Comparison of ENCODE assay signal across 9 mouse cellular contexts in genomic region chr8:95634063-95634340, GRCm38 (mm10). TPM values are rescaled to one million over a fixed set of nuclear protein-coding genes. Genes with fewer than 3 reads are reported as not detected.
DNase-seq lines count a peak whose midpoint lies in the region; ATAC-seq and TF ChIP-seq lines count a peak whose summit lies in the region.
"Had no signal": no experiment of that assay in that cellular context is flagged by ENCODE, and none has a peak within 500 bp of the region (broad histone marks: within the 10 kb centered on the region; RNA-seq: fewer than 3 reads in every experiment).

No protein-coding gene starts in this region.

- WGBS in heart, adult 2 months = 5% methylated on average over 6 of the region's 6 CpGs
- 6% methylated on average over 6 of the region's 6 CpGs for WGBS in embryonic facial prominence, embryonic 14.5 days
- 5% methylated on average over 6 of the region's 6 CpGs for WGBS in limb, embryonic 15.5 days

- peak overlapping the region; percentile 72 for H3K4me2 ChIP-seq in embryonic facial prominence, embryonic 14.5 days (ENCODE audit: low read depth, low read length)
- peak overlapping the region; percentile 80 for H3K4me2 ChIP-seq in limb, embryonic 15.5 days

- H3K27me3 ChIP-seq in heart, adult 2 months (ENCODE audit: control insufficient read depth, insufficient read depth, low read length) = no peaks in the 10 kb centered on the region
- no peaks in the 10 kb centered on the region for H3K27me3 ChIP-seq in embryonic facial prominence, embryonic 14.5 days (replicated peaks; ENCODE audit: control insufficient read depth, insufficient read depth, low read length)
- H3K27me3 ChIP-seq in limb, embryonic 15.5 days = no peaks in the 10 kb centered on the region

- no peak for TF ChIP-seq EP300 in heart, adult 2 months (IDR thresholded peaks at IDR 0.05; ENCODE audit: insufficient read depth, low read depth, low read length)

- peak overlapping the region; percentile 79 for H3K4me3 ChIP-seq in heart, adult 2 months
- peak overlapping the region; percentile 86 for H3K4me3 ChIP-seq in embryonic facial prominence, embryonic 14.5 days (ENCODE audit: low read depth, low read length)
- peak overlapping the region; percentile 88 for H3K4me3 ChIP-seq in limb, embryonic 15.5 days

- H3K36me3 ChIP-seq in heart, adult 2 months (ENCODE audit: control insufficient read depth, insufficient read depth, low read length) = no peaks in the 10 kb centered on the region
- no peaks in the 10 kb centered on the region for H3K36me3 ChIP-seq in embryonic facial prominence, embryonic 14.5 days (ENCODE audit: control insufficient read depth, insufficient read depth, low read length)
- peaks cover 5% of the 10 kb centered on the region for H3K36me3 ChIP-seq in limb, embryonic 15.5 days

- H3K79me2 ChIP-seq in heart, adult 2 months (replicated peaks; ENCODE audit: control insufficient read depth, insufficient read depth, low read length) = no peaks in the 10 kb centered on the region

- no peak for TF ChIP-seq POLR2A in heart, adult 2 months (IDR thresholded peaks at IDR 0.05; ENCODE audit: insufficient read depth, low read depth, low read length)

- no peak overlapping the region for H3K27ac ChIP-seq in heart, adult 2 months
- H3K27ac ChIP-seq in embryonic facial prominence, embryonic 14.5 days (replicated peaks; ENCODE audit: low read depth, low read length) = no peak overlapping the region
- no peak overlapping the region for H3K27ac ChIP-seq in limb, embryonic 15.5 days

- ATAC-seq in embryonic facial prominence, embryonic 14.5 days (ENCODE audit: low read depth) = no peak
- no peak for ATAC-seq in limb, embryonic 15.5 days (ENCODE audit: insufficient number of reproducible peaks, low FRiP score, low TSS enrichment, low read depth)
- ATAC-seq in megakaryocyte progenitor cell, adult 5-6 weeks (replicated peaks; ENCODE audit: poor library complexity) = no peak

- H3K9ac ChIP-seq in heart, adult 2 months (ENCODE audit: low read depth, low read length) = peak overlapping the region; percentile 68; the same call in 1 of the 2 replicates
- peak overlapping the region; percentile 81 for H3K9ac ChIP-seq in embryonic facial prominence, embryonic 14.5 days (ENCODE audit: low read depth, low read length)
- H3K9ac ChIP-seq in limb, embryonic 15.5 days = peak overlapping the region; percentile 62

- DNase-seq in heart, adult 2 months = no peak
- DNase-seq in heart, postnatal 36 days = no peak
- peak; percentile 53 for DNase-seq in 3T3-L1 (ENCODE audit: low read depth, low spot score)
- DNase-seq in embryonic facial prominence, embryonic 14.5 days (ENCODE audit: low spot score) = no peak
- no peak for DNase-seq in embryo, embryonic 10.5 days (ENCODE audit: low spot score)
- DNase-seq in spleen, adult 12 weeks (ENCODE audit: low spot score) = no peak

- intact Hi-C loops in heart, adult 2 months (cut with DNase I) = loop anchor here (10.0 kb wide), 1 partner anchor 171 kb away; the partner anchor contains the start of gene Cnot1
- intact Hi-C loops in heart, postnatal 36 days (cut with DNase I) = no loop called here

- no peak for TF ChIP-seq CTCF in heart, adult 2 months (IDR thresholded peaks at IDR 0.05)

- no peaks in the 10 kb centered on the region; the same call in 1 of the 2 replicates for H3K9me3 ChIP-seq in embryonic facial prominence, embryonic 14.5 days (ENCODE audit: control insufficient read depth, low read length)
- no peaks in the 10 kb centered on the region for H3K9me3 ChIP-seq in limb, embryonic 15.5 days

- H3K4me1 ChIP-seq in heart, adult 2 months (ENCODE audit: control insufficient read depth, insufficient read depth, low read length) = no peaks in the 10 kb centered on the region; the same call in 1 of the 2 replicates
- peaks cover 8% of the 10 kb centered on the region for H3K4me1 ChIP-seq in embryonic facial prominence, embryonic 14.5 days (ENCODE audit: control insufficient read depth, insufficient read depth, low read length)
- peaks cover 8% of the 10 kb centered on the region for H3K4me1 ChIP-seq in limb, embryonic 15.5 days

RNA-seq across cellular contexts. Expression of gene Gins3, which starts 0.7 kb away (rescaled TPM):
- 1 to 10 TPM; 1.2 to 1.3 TPM for total RNA-seq in heart, adult 2 months (2021)
- polyA plus RNA-seq in heart, adult 2 months (2012; rRNA removed) = 0.47 and 0.94 TPM in 2 replicates
- total RNA-seq in heart, postnatal 36 days (2021) = 1 to 10 TPM in 1 of 2 experiments, under 1 TPM in 1; 0.87 to 1.3 TPM
- polyA plus RNA-seq in embryonic facial prominence, embryonic 14.5 days (2014; fragmentation: Nextera tagmentation; extraction: Ambion mirVana) = 14.3 and 16.4 TPM in 2 replicates
- 17.7 and 18.5 TPM in 2 replicates for polyA plus RNA-seq in limb, embryonic 15.5 days (2015; fragmentation: Nextera tagmentation; extraction: Ambion mirVana)
- 15.8 and 19.6 TPM in 2 replicates for total RNA-seq in megakaryocyte progenitor cell, adult 5-6 weeks (2015)
- total RNA-seq in megakaryocyte progenitor cell, adult 5-6 weeks (2017) = 21.8 and 24.3 TPM in 2 replicates

RNA-seq across cellular contexts. Expression of gene Ndrg4, which starts 42.8 kb away (rescaled TPM):
- total RNA-seq in heart, adult 2 months (2021) = 100 to 1,000 TPM; 147 to 152 TPM
- polyA plus RNA-seq in heart, adult 2 months (2012; rRNA removed) = 370 and 528 TPM in 2 replicates
- 100 to 1,000 TPM; 233 to 242 TPM for total RNA-seq in heart, postnatal 36 days (2021)
- 44.7 and 53.4 TPM in 2 replicates for polyA plus RNA-seq in embryonic facial prominence, embryonic 14.5 days (2014; fragmentation: Nextera tagmentation; extraction: Ambion mirVana)
- polyA plus RNA-seq in limb, embryonic 15.5 days (2015; fragmentation: Nextera tagmentation; extraction: Ambion mirVana) = 22.6 and 27.5 TPM in 2 replicates
- not detected in 2 replicates for total RNA-seq in megakaryocyte progenitor cell, adult 5-6 weeks (2015)
- total RNA-seq in megakaryocyte progenitor cell, adult 5-6 weeks (2017) = not detected in 2 replicates

RNA-seq across cellular contexts. Expression of gene Prss54, which starts 57.9 kb away (rescaled TPM):
- total RNA-seq in heart, adult 2 months (2021) = not detected
- not detected in 2 replicates for polyA plus RNA-seq in heart, adult 2 months (2012; rRNA removed)
- total RNA-seq in heart, postnatal 36 days (2021) = not detected
- polyA plus RNA-seq in embryonic facial prominence, embryonic 14.5 days (2014; fragmentation: Nextera tagmentation; extraction: Ambion mirVana) = not detected in 2 replicates
- polyA plus RNA-seq in limb, embryonic 15.5 days (2015; fragmentation: Nextera tagmentation; extraction: Ambion mirVana) = not detected in 2 replicates
- total RNA-seq in megakaryocyte progenitor cell, adult 5-6 weeks (2015) = not detected in 2 replicates
- not detected in 2 replicates for total RNA-seq in megakaryocyte progenitor cell, adult 5-6 weeks (2017)
- polyA plus RNA-seq: large intestine, adult 2 months had no signal

Comparison
In these comparisons a context has a peak if more than half of its experiments do, and no peak if none do; other contexts are left out.
1. RNA of gene Gins3, which starts 0.7 kb away (total RNA-seq): 15.8 to 24.3 TPM in megakaryocyte progenitor cell, adult 5-6 weeks; 1.2 to 1.3 TPM in heart, adult 2 months and 0.87 to 1.3 TPM in heart, postnatal 36 days; every median in the first group is over 4 times any median in the second.
2. RNA of gene Ndrg4, which starts 42.8 kb away (total RNA-seq): 233 to 242 TPM in heart, postnatal 36 days and 147 to 152 TPM in heart, adult 2 months; not detected in megakaryocyte progenitor cell, adult 5-6 weeks; every median in the first group is over 100 times any median in the second.
3. Peak in every context shown above with its lines, with median percentiles within 50 percentile points of each other: H3K4me3 ChIP-seq and H3K9ac ChIP-seq.